Mouse (Mus musculus) cerebellum, adult 2 months (tissue): ENCODE results near the gene Zfhx3. TPM values are rescaled to one million over a fixed set of nuclear protein-coding genes. Genes with fewer than 3 reads are reported as not detected.

Experiments
- DNase-seq, 2 experiments: peaks; one replicate each; pipeline ENCODE4 v3.0.0; 2021
- H3K27ac ChIP-seq: fragments of 200-500 bp; 2 replicates; pipeline ENCODE4 v1.5.1; 2012; ENCODE audit warnings: low read length, control low read depth, inconsistent platforms; ENCODE audit not compliant: insufficient read depth
- H3K27me3 ChIP-seq: fragments of 200-500 bp; 2 replicates; pipeline ENCODE4 v1.6.1; 2012; ENCODE audit warnings: inconsistent platforms, mild to moderate bottlenecking, low read length, moderate library complexity; ENCODE audit not compliant: control insufficient read depth, insufficient read depth
- H3K4me1 ChIP-seq: fragments of 200-500 bp; 2 replicates; pipeline ENCODE4 v1.6.1; 2011; ENCODE audit warnings: low read length; ENCODE audit not compliant: control insufficient read depth, insufficient read depth
- H3K4me3 ChIP-seq: fragments of 200-500 bp; replicated peaks from 2 replicates; pipeline ENCODE3; 2011; ENCODE audit warnings: mild to moderate bottlenecking, low read depth, low read length, control low read depth; ENCODE audit not compliant: insufficient read depth
- CTCF ChIP-seq: fragments of 200-500 bp; IDR thresholded peaks from 2 replicates; pipeline ENCODE4 v1.5.1; 2011; ENCODE audit warnings: low read depth, mild to moderate bottlenecking, control low read depth, low read length, moderate library complexity, borderline replicate concordance; ENCODE audit not compliant: insufficient read depth
- POLR2A ChIP-seq: fragments of 200-500 bp; IDR thresholded peaks from 2 replicates; pipeline ENCODE4 v1.6.1; 2011; ENCODE audit warnings: low read length, control low read depth, borderline replicate concordance; ENCODE audit not compliant: insufficient read depth
- WGBS: fragments of 180-500 bp; shearing (Covaris S2); methylation state at CpG from one replicate; pipeline ENCODE4 v1.1.7; 2018; 5-methylcytosine and 5-hydroxymethylcytosine counted together
- polyA plus RNA-seq: library from polyadenylated mRNA; depleted of rRNA; stranded (reverse); fragments of >200 nt; gene quantifications from 2 replicates; pipeline ENCODE4 v1.2.3, GENCODE M21; 2012

Gene Zfhx3
- polyA plus RNA-seq, 1 experiment = 3.3 TPM

- no peak for DNase-seq
- Histone ChIP-seq H3K4me1 (no peaks in the 10 kb centered on the region), H3K27me3 (no peaks in the 10 kb centered on the region), H3K27ac (no peak overlapping the region), H3K4me3 (no peak overlapping the region)
- TF ChIP-seq CTCF (no peak), POLR2A (no peak)
- WGBS = 88% methylated on average over 6 of the region's 6 CpGs
Observed at GRCm38 (mm10) chr8:108923161-108923560, 980.7 kb downstream of the Zfhx3 start.

- H3K27me3 ChIP-seq = no peaks in the 10 kb centered on the region
- H3K4me3 ChIP-seq = no peak overlapping the region
- WGBS = 79% methylated on average over 9 of the region's 9 CpGs
- DNase-seq = no peak
- no peak overlapping the region for H3K27ac ChIP-seq
- TF ChIP-seq POLR2A (no peak), CTCF (no peak)
- no peaks in the 10 kb centered on the region for H3K4me1 ChIP-seq
Observed at GRCm38 (mm10) chr8:108924526-108924925, 982.1 kb downstream of the Zfhx3 start.

- TF ChIP-seq POLR2A (no peak), CTCF (no peak)
- no peak for DNase-seq
- no peak overlapping the region for H3K4me3 ChIP-seq
- no peaks in the 10 kb centered on the region for H3K27me3 ChIP-seq
- H3K27ac ChIP-seq = no peak overlapping the region
- no peaks in the 10 kb centered on the region for H3K4me1 ChIP-seq
- 25% methylated on average over 11 of the region's 11 CpGs for WGBS
Observed at GRCm38 (mm10) chr8:108926106-108926505, 983.7 kb downstream of the Zfhx3 start.

GRCm38 (mm10) chr8:108930635-108931034, 988.2 kb downstream of the Zfhx3 start:
- H3K4me3 ChIP-seq = no peak overlapping the region
- H3K27ac ChIP-seq = no peak overlapping the region
- TF ChIP-seq POLR2A (no peak), CTCF (no peak)
- no peak for DNase-seq
- 74% methylated on average over 5 of the region's 5 CpGs for WGBS
- H3K4me1 ChIP-seq = no peaks in the 10 kb centered on the region
- no peaks in the 10 kb centered on the region for H3K27me3 ChIP-seq

GRCm38 (mm10) chr8:108931837-108932236, 989.4 kb downstream of the Zfhx3 start:
- no peaks in the 10 kb centered on the region for H3K27me3 ChIP-seq
- H3K27ac ChIP-seq = no peak overlapping the region
- 15% methylated on average over 13 of the region's 13 CpGs for WGBS
- no peak for DNase-seq
- no peaks in the 10 kb centered on the region for H3K4me1 ChIP-seq
- no peak overlapping the region for H3K4me3 ChIP-seq
- TF ChIP-seq CTCF = no peak
- TF ChIP-seq POLR2A = no peak

GRCm38 (mm10) chr8:108932729-108933128, 990.3 kb downstream of the Zfhx3 start:
- TF ChIP-seq CTCF = no peak
- no peak for TF ChIP-seq POLR2A
- WGBS = 86% methylated on average over 9 of the region's 9 CpGs
- no peaks in the 10 kb centered on the region for H3K4me1 ChIP-seq
- no peaks in the 10 kb centered on the region for H3K27me3 ChIP-seq
- no peak overlapping the region for H3K27ac ChIP-seq
- no peak for DNase-seq
- H3K4me3 ChIP-seq = no peak overlapping the region

- H3K27ac ChIP-seq = no peak overlapping the region
- no peak for DNase-seq
- H3K27me3 ChIP-seq = no peaks in the 10 kb centered on the region
- no peaks in the 10 kb centered on the region for H3K4me1 ChIP-seq
- 69% methylated on average over 18 of the region's 18 CpGs for WGBS
- H3K4me3 ChIP-seq = no peak overlapping the region
- TF ChIP-seq POLR2A (no peak), CTCF (no peak)
Observed at GRCm38 (mm10) chr8:108935834-108936694, 993.6 kb downstream of the Zfhx3 start.
